Mouse (Mus musculus) gastrocnemius, postnatal 4 days (tissue): ENCODE measurements around the gene Ang5. TPM values are rescaled to one million over a fixed set of nuclear protein-coding genes. Genes with fewer than 3 reads are reported as not detected.

ENCODE experiments used
- total RNA-seq, 2 experiments: library from RNA; stranded (reverse); gene quantifications; 2 replicates each; pipeline ENCODE4 v1.2.3; 2021

Ang5 gene
- total RNA-seq, 2 experiments from 2014 or later: not detected

Other genes with a start within 250 kb of the Ang5 start
- gene Gm16506, start 229.6 kb upstream of the Ang5 start, total RNA-seq: not detected
- not detected for gene Gm6526, start 209.2 kb upstream of the Ang5 start, total RNA-seq
- not detected for gene Gm8180, start 172.3 kb upstream of the Ang5 start, total RNA-seq
- gene Ear1, start 81.6 kb upstream of the Ang5 start, total RNA-seq: not detected
- not detected for gene Ear10, start 33.5 kb upstream of the Ang5 start, total RNA-seq
- gene Gm8113, start 31.7 kb upstream of the Ang5 start, total RNA-seq: under 1 TPM; 0.12 to 0.44 TPM
- not detected for gene Ang6, start 45.2 kb downstream of the Ang5 start, total RNA-seq
- gene Ear2, start 145.6 kb downstream of the Ang5 start, total RNA-seq: 1 to 10 TPM in 1 of 2 experiments, under 1 TPM in 1; 0.42 to 1.2 TPM
- gene Gm3327, start 166.8 kb downstream of the Ang5 start, total RNA-seq: not detected
- not detected for gene Gm8212, start 240.6 kb downstream of the Ang5 start, total RNA-seq